Mouse (Mus musculus) bone marrow, adult 2 months (tissue): ENCODE data around the gene Psmc4.

Experiments used
- CTCF ChIP-seq: fragments of 200-500 bp; IDR thresholded peaks from 2 replicates; pipeline ENCODE4 v1.5.1; 2011; ENCODE audit warnings: low read length, control low read depth; ENCODE audit not compliant: control insufficient read depth, insufficient read depth
- POLR2A ChIP-seq: fragments of 200-500 bp; IDR thresholded peaks from 2 replicates; pipeline ENCODE4 v1.6.1; 2011; ENCODE audit warnings: low read depth, mild to moderate bottlenecking, control low read depth, low read length, borderline replicate concordance; ENCODE audit not compliant: control insufficient read depth

- TF ChIP-seq CTCF, result no peak
- TF ChIP-seq POLR2A, result no peak
These were observed 20.8 kb upstream of the Psmc4 start, which contains the start of gene Fcgbp for GRCm38 (mm10) chr7:28070531-28071298.
